Mouse (Mus musculus) liver, embryonic 14.5 days (tissue): ENCODE measurements at regions not wholly inside any gene's neighbourhood (a gene's known extent, or its start where the extent isn't known, plus 50 kb on each side); places are given as distances from the start of the nearest gene placed in this dataset.
A peak's percentile ranks its signal among the peaks of the same experiment; 100 is the strongest.

Source experiments
- CTCF ChIP-seq: IDR thresholded peaks from 2 replicates; pipeline ENCODE4 v1.5.1; 2016; ENCODE audit warnings: antibody characterized with exemption, low read depth, control low read depth
- EP300 ChIP-seq: IDR thresholded peaks from 2 replicates; pipeline ENCODE4 v1.6.1; 2016; ENCODE audit warnings: antibody characterized with exemption, low read depth

DNA sequence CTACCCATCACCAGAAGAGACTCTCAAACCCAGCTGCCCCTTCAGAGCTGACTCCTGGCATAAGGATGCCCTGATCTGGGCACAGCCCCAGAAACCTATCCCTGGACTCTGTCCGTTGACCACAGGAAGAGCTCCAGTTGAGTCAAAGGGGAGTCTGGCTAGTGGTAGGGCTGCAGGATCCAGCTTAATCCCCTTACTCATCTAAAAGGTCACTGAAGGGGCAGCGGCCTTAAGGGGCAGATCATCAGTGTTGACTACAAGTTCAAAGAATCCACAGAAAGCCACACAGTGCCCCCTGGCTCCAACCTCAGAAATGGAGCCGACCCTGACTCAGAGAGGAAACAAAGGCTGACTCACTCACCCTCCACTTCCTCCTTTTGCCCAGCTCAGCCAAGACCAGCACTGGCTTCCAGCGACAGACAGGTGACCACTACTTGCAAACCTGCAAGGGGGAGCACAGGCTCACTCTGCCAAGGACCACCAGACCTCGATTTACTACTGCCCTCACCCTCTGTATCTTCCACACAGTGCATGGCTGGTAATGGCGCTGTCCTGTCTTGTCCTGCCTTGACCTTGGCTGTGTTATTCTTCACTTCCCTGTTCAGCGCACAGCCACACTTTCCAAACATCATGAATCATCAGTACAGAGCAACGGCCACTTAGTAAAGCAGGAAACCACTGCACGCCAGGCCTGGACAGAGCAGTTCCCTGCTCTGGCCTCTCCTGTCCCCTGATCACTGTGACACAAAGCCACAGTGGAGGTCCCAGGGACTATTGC is 96.0 kb downstream of the Tomm20 start:
- TF ChIP-seq CTCF (0 out of 2 replicates have a peak, but pooled peaks have one; percentile 31), EP300 (no peak)
